Mouse (Mus musculus): Measurements from ENCODE around the gene Stoml1. TPM values are rescaled to one million over a fixed set of nuclear protein-coding genes. Genes with fewer than 3 reads are reported as not detected.

Gene Stoml1
- polyA plus RNA-seq, 1 experiment from 2014 or later: 43.1 TPM

GRCm38 (mm10) chr9:58311191-58311910, 58.4 kb downstream of the Stoml1 start:
- Histone ChIP-seq H3K4me2 (peak overlapping the region; percentile 89), H3K9ac (peak overlapping the region; percentile 81), H3K27me3 (peaks cover 19% of the 10 kb centered on the region), H3K27ac (no peak overlapping the region), H3K4me1 (peaks cover 89% of the 10 kb centered on the region), H3K4me3 (peak overlapping the region; percentile 58), H3K9me3 (no peaks in the 10 kb centered on the region), H3K36me3 (no peaks in the 10 kb centered on the region)
- ATAC-seq (ENCODE audit: insufficient number of reproducible peaks, insufficient read depth, low FRiP score, low TSS enrichment, low read depth): no peak
- WGBS: 51% methylated on average over 33 of the region's 33 CpGs

Small RNA genes within 50 kb of the gene (microRNA-seq; reads per million reads assigned to microRNA genes)
- not detected for gene Mir6385

Other genes starting within 250 kb of the Stoml1 start
- 0.77 and 1.0 TPM in 2 replicates for gene Cyp11a1, start 246.8 kb upstream of the Stoml1 start, polyA plus RNA-seq (2015; fragmentation: Nextera tagmentation; extraction: Ambion mirVana)
- 11.5 and 14.3 TPM in 2 replicates for gene Stra6, start 189.4 kb upstream of the Stoml1 start, polyA plus RNA-seq (2015; fragmentation: Nextera tagmentation; extraction: Ambion mirVana)
- gene Ccdc33, start 134.3 kb upstream of the Stoml1 start, polyA plus RNA-seq (2015; fragmentation: Nextera tagmentation; extraction: Ambion mirVana): 0.83 TPM in 1 of 2 replicates, not detected in the other
- 75.6 and 79.6 TPM in 2 replicates for gene Islr, start 48.9 kb upstream of the Stoml1 start, polyA plus RNA-seq (2015; fragmentation: Nextera tagmentation; extraction: Ambion mirVana)
- 0.76 and 1.4 TPM in 2 replicates for gene Islr2, start 48.8 kb upstream of the Stoml1 start, polyA plus RNA-seq (2015; fragmentation: Nextera tagmentation; extraction: Ambion mirVana)
- 14.4 and 15.2 TPM in 2 replicates for gene Pml, start 3.4 kb upstream of the Stoml1 start, polyA plus RNA-seq (2015; fragmentation: Nextera tagmentation; extraction: Ambion mirVana)
- gene Loxl1, start 60.0 kb downstream of the Stoml1 start, polyA plus RNA-seq (2015; fragmentation: Nextera tagmentation; extraction: Ambion mirVana): 30.9 and 41.8 TPM in 2 replicates
- gene Tbc1d21, start 117.3 kb downstream of the Stoml1 start, polyA plus RNA-seq (2015; fragmentation: Nextera tagmentation; extraction: Ambion mirVana): not detected in 2 replicates
- gene Insyn1, start 235.4 kb downstream of the Stoml1 start, polyA plus RNA-seq (2015; fragmentation: Nextera tagmentation; extraction: Ambion mirVana): 3.6 and 5.1 TPM in 2 replicates

Data from embryonic facial prominence, embryonic 13.5 days (tissue).